Mouse (Mus musculus) cerebellum, adult 2 months (tissue): Measurements from ENCODE around the gene Degs2.

Experiments used
- CTCF ChIP-seq: fragments of 200-500 bp; IDR thresholded peaks from 2 replicates; pipeline ENCODE4 v1.5.1; 2011; ENCODE audit warnings: low read depth, mild to moderate bottlenecking, control low read depth, low read length, moderate library complexity, borderline replicate concordance; ENCODE audit not compliant: insufficient read depth
- POLR2A ChIP-seq: fragments of 200-500 bp; IDR thresholded peaks from 2 replicates; pipeline ENCODE4 v1.6.1; 2011; ENCODE audit warnings: low read length, control low read depth, borderline replicate concordance; ENCODE audit not compliant: insufficient read depth

- no peak for TF ChIP-seq CTCF
- no peak for TF ChIP-seq POLR2A
Observed at GRCm38 (mm10) chr12:108653358-108654335, 48.5 kb downstream of the Degs2 start.
